Comparison of ENCODE assay signal across 8 mouse cellular contexts in genomic region chr5:110770448-110771158, GRCm38 (mm10). TPM values are rescaled to one million over a fixed set of nuclear protein-coding genes. Genes with fewer than 3 reads are reported as not detected.
DNase-seq lines count a peak whose midpoint lies in the region; ATAC-seq and TF ChIP-seq lines count a peak whose summit lies in the region.

TSS of gene Ep400 (minus strand) at chr5:110770717.

- H3K27me3 ChIP-seq in G1E (ENCODE audit: insufficient read depth, low read length), result no peaks in the 10 kb centered on the region
- H3K27me3 ChIP-seq in forebrain, embryonic 16.5 days (replicated peaks; ENCODE audit: control insufficient read depth, insufficient read depth, low read length), result no peaks in the 10 kb centered on the region
- H3K27me3 ChIP-seq in lung, embryonic 14.5 days (ENCODE audit: insufficient read depth, low read length), result no peaks in the 10 kb centered on the region
- no peaks in the 10 kb centered on the region for H3K27me3 ChIP-seq in thymus, adult 2 months (ENCODE audit: control insufficient read depth, insufficient read depth, low read length)

- H3K36me3 ChIP-seq in G1E (replicated peaks), result peaks cover 58% of the 10 kb centered on the region
- no peaks in the 10 kb centered on the region for H3K36me3 ChIP-seq in forebrain, embryonic 16.5 days (ENCODE audit: control insufficient read depth, insufficient read depth)
- peaks cover 34% of the 10 kb centered on the region for H3K36me3 ChIP-seq in lung, embryonic 14.5 days (ENCODE audit: insufficient read depth)
- H3K36me3 ChIP-seq in thymus, adult 2 months (ENCODE audit: control insufficient read depth, insufficient read depth, low read length), result no peaks in the 10 kb centered on the region

- no peak for TF ChIP-seq CTCF in G1E (IDR thresholded peaks at IDR 0.05; ENCODE audit: low read depth, low read length)
- peak; percentile 75 for TF ChIP-seq CTCF in layer of hippocampus, adult 2 months (conservative IDR thresholded peaks at IDR 0.05)
- TF ChIP-seq CTCF in lung, embryonic 14.5 days (IDR thresholded peaks at IDR 0.05; ENCODE audit: low read depth), result peak; percentile 76
- peak; percentile 34; the same call in 1 of the 2 replicates for TF ChIP-seq CTCF in olfactory bulb, adult 2 months (IDR thresholded peaks at IDR 0.05; ENCODE audit: insufficient read depth, low read depth, low read length)
- TF ChIP-seq CTCF in thymus, adult 2 months (IDR thresholded peaks at IDR 0.05; ENCODE audit: borderline replicate concordance, control insufficient read depth, extremely low read depth, insufficient read depth, low read length, poor library complexity), result peak; percentile 88

- peak within 1 kb of the TSS; percentile 93 for H3K9ac ChIP-seq in forebrain, embryonic 16.5 days (replicated peaks; ENCODE audit: low read depth, low read length)
- H3K9ac ChIP-seq in lung, embryonic 14.5 days, result peak within 1 kb of the TSS; percentile 89

- no peaks in the 10 kb centered on the region for H3K9me3 ChIP-seq in G1E (replicated peaks)
- H3K9me3 ChIP-seq in forebrain, embryonic 16.5 days (ENCODE audit: control insufficient read depth, low read length), result no peaks in the 10 kb centered on the region
- H3K9me3 ChIP-seq in lung, embryonic 14.5 days (ENCODE audit: low read depth, low read length), result no peaks in the 10 kb centered on the region

- peak within 1 kb of the TSS; percentile 96 for H3K27ac ChIP-seq in forebrain, embryonic 16.5 days (ENCODE audit: low read length)
- H3K27ac ChIP-seq in layer of hippocampus, adult 2 months, result peak within 1 kb of the TSS; percentile 96
- peak within 1 kb of the TSS; percentile 96 for H3K27ac ChIP-seq in lung, embryonic 14.5 days (ENCODE audit: low read depth)
- peak within 1 kb of the TSS; percentile 71 for H3K27ac ChIP-seq in olfactory bulb, adult 2 months (ENCODE audit: insufficient read depth, low read depth, low read length)
- H3K27ac ChIP-seq in thymus, adult 2 months (ENCODE audit: control insufficient read depth, insufficient read depth, low read length), result 0 out of 2 replicates have a peak within 1 kb of the TSS, but pooled peaks have one; percentile 11

- peak within 1 kb of the TSS; percentile 58 for H3K4me2 ChIP-seq in forebrain, embryonic 16.5 days (ENCODE audit: low read length)
- peak within 1 kb of the TSS; percentile 65 for H3K4me2 ChIP-seq in lung, embryonic 14.5 days

- peaks cover 69% of the 10 kb centered on the region for H3K4me1 ChIP-seq in G1E (ENCODE audit: insufficient read depth, low read depth, low read length)
- peaks cover 12% of the 10 kb centered on the region for H3K4me1 ChIP-seq in forebrain, embryonic 16.5 days (replicated peaks; ENCODE audit: control insufficient read depth, insufficient read depth, low read length)
- peaks cover 7% of the 10 kb centered on the region; the same call in 1 of the 2 replicates for H3K4me1 ChIP-seq in lung, embryonic 14.5 days (ENCODE audit: insufficient read depth)
- no peaks in the 10 kb centered on the region; the same call in 1 of the 2 replicates for H3K4me1 ChIP-seq in olfactory bulb, adult 2 months (ENCODE audit: control insufficient read depth, insufficient read depth, low read length)
- no peaks in the 10 kb centered on the region for H3K4me1 ChIP-seq in thymus, adult 2 months (replicated peaks; ENCODE audit: control insufficient read depth, insufficient read depth, low read length)

- H3K4me3 ChIP-seq in G1E (ENCODE audit: low read depth, low read length), result peak within 1 kb of the TSS; percentile 93
- peak within 1 kb of the TSS; percentile 95 for H3K4me3 ChIP-seq in forebrain, embryonic 16.5 days (replicated peaks; ENCODE audit: low read length)
- H3K4me3 ChIP-seq in layer of hippocampus, adult 2 months, result peak within 1 kb of the TSS; percentile 63
- H3K4me3 ChIP-seq in lung, embryonic 14.5 days (ENCODE audit: low read depth, low read length), result peak within 1 kb of the TSS; percentile 95
- H3K4me3 ChIP-seq in olfactory bulb, adult 2 months (ENCODE audit: insufficient read depth, low read depth, low read length), result peak within 1 kb of the TSS; percentile 88
- H3K4me3 ChIP-seq in thymus, adult 2 months (ENCODE audit: control insufficient read depth, insufficient read depth, low read length), result peak within 1 kb of the TSS; percentile 64

- ATAC-seq in G1E (ENCODE audit: extremely low read depth, insufficient number of reproducible peaks, low FRiP score, poor library complexity, severe bottlenecking), result peak; percentile 92
- peak; percentile 98 for ATAC-seq in forebrain, embryonic 16.5 days
- ATAC-seq in lung, embryonic 14.5 days (ENCODE audit: insufficient read depth), result peak; percentile 98

- intact Hi-C loops in heart, postnatal 36 days (cut with DNase I), result loop anchor here (5.0 kb wide), 2 partner anchors 37 to 118 kb away; partner anchors contain the start of genes Ddx51 and Noc4l

- TF ChIP-seq POLR2A in olfactory bulb, adult 2 months (IDR thresholded peaks at IDR 0.05; ENCODE audit: insufficient read depth, low read depth, low read length), result peak; percentile 66; the same call in 1 of the 2 replicates
- peak; percentile 81 for TF ChIP-seq POLR2A in thymus, adult 2 months (IDR thresholded peaks at IDR 0.05; ENCODE audit: control insufficient read depth, extremely low read depth, insufficient read depth, low read length, poor library complexity)

- peak; percentile 92 for DNase-seq in G1E (ENCODE audit: low spot score)
- DNase-seq in cerebellum, adult 18-20 months, result peak; percentile 100
- peak; percentile 100 for DNase-seq in heart, postnatal 36 days
- DNase-seq in layer of hippocampus, adult 2 months (ENCODE audit: low spot score in 2 of 2), result peak; percentile 100
- DNase-seq in lung, embryonic 14.5 days, result peak; percentile 100
- DNase-seq in thymus, adult 2 months, result peak; percentile 100

- WGBS in forebrain, embryonic 16.5 days, result under 1% methylated on average over 76 of the region's 83 CpGs
- under 1% methylated on average over 83 of the region's 83 CpGs for WGBS in lung, embryonic 14.5 days
- WGBS in olfactory bulb, adult 2 months, result under 1% methylated on average over 82 of the region's 83 CpGs
- under 1% methylated on average over 83 of the region's 83 CpGs for WGBS in thymus, adult 2 months

RNA-seq across cellular contexts. Expression of gene Ep400, which starts in this region (rescaled TPM):
- total RNA-seq in G1E (2014; fragmentation: Nextera tagmentation) (162 and 172 TPM in 2 replicates), G1E (2017) (35.4 and 42.0 TPM in 2 replicates)
- polyA plus RNA-seq in G1E (2012), result 90.5 and 129 TPM in 2 replicates
- polyA plus RNA-seq in forebrain, embryonic 16.5 days (2015; fragmentation: Nextera tagmentation; extraction: Ambion mirVana), result 58.9 and 69.1 TPM in 2 replicates
- 10 to 100 TPM; 30.0 to 38.4 TPM for total RNA-seq in heart, postnatal 36 days (2021)
- 100 to 1,000 TPM; 104 to 114 TPM for total RNA-seq in layer of hippocampus, adult 2 months (2021)
- 52.8 and 60.5 TPM in 2 replicates for polyA plus RNA-seq in lung, embryonic 14.5 days (2014; fragmentation: Nextera tagmentation; extraction: Ambion mirVana)
- not detected in 2 replicates for polyA plus RNA-seq in olfactory bulb, adult 2 months (2012; ENCODE audit: insufficient read depth, insufficient read length, low replicate concordance, missing spikeins)
- 155 and 211 TPM in 2 replicates for polyA plus RNA-seq in thymus, adult 2 months (2012; rRNA removed)

Comparison
In these comparisons a context has a peak if more than half of its experiments do, and no peak if none do; other contexts are left out.
1. Peak in every context shown above with its lines: DNase-seq, ATAC-seq, H3K4me3 ChIP-seq and H3K27ac ChIP-seq.
2. H3K27ac ChIP-seq: peak in every context shown above with its lines; median percentile 96 in forebrain, embryonic 16.5 days; 96 in layer of hippocampus, adult 2 months; 96 in lung, embryonic 14.5 days; 71 in olfactory bulb, adult 2 months; 11 in thymus, adult 2 months.